Mouse (Mus musculus): ENCODE results near the gene Rmdn3.

The Rmdn3 gene

GRCm38 (mm10) chr2:119101552-119101951, 55.3 kb downstream of the Rmdn3 start:
- no peak for DNase-seq (ENCODE audit: low read depth)

Data from c-Kit-positive CD71-positive TER-119-negative erythroid progenitor cells, embryonic 14.5 days (primary cell).